Mouse (Mus musculus) kidney, adult 8-10 months (tissue): ENCODE measurements around the gene Gpr39.
"Not testable (repeated sequence)": the region's sequence is repeated elsewhere in the genome, so short reads cannot be mapped to it uniquely, and the experiment has no call there.

Source experiments
- DNase-seq, 2 experiments: peaks; one replicate each; pipeline ENCODE4 v3.0.0; 2022

Gene Gpr39

DNA sequence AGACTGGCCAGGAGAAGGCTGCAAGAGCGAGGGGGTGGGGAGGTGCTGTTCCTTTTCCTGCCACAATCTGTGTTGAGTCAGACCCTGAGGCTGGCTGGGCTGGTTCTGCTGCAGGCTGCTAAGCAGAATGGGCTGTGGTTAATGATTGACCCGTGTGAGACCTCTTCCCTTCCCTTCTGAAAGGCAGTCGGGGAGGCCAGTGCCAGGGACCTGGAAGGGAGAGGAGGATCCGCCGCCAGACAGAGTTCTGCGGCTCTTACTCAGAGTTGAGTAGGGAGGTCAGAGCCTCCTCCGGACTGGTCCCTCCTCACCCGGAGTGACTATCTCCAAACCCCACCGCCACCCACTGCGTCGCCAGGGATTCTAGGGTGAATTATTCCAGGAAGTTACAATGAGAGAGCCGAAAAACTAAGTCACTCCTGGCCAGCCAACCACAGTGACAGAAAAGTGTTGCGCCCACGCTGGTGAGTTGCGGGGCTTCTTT is at the start of gene Gpr39:
Gene Gpr39 (plus strand): TSS at position 206 of the 484 bp plus-strand sequence.
- peak; percentile 82 to 89 for DNase-seq

DNA sequence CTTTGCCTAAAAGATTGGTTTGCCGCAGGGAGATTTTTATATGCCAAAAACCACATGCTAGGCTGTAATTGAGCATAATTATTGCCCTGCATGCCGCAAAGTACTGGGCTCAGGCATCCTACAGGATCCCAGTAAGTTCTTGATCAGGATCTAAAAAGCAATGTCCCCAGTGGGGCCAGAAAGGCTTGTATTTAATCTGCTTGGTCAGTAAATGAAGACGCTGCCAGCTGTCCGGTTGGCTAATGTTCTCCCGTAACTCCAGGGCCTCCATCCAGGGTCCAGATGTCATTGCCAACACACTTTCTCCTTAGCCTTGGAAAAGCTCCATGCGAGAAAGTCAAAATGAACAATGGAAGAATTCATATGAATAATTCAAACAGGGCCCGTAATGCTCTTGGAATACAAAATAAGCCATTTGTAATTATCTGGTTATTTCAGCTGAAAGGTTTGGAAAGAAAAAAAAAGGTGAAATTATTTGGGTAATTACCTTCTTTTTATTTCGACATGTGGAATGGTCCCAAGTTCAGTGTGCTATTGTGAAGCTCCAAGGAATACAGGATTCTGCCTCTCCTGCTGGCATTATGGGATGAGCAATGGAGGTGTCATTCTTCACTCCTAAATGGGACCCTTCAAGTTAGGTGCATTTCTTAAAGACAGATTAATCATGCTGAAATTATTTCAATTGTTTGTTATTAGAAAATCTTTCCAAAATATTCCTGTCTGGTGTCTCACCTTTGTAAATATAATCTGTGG is 37.1 kb upstream of the Gpr39 start:
- DNase-seq = no peak

DNA sequence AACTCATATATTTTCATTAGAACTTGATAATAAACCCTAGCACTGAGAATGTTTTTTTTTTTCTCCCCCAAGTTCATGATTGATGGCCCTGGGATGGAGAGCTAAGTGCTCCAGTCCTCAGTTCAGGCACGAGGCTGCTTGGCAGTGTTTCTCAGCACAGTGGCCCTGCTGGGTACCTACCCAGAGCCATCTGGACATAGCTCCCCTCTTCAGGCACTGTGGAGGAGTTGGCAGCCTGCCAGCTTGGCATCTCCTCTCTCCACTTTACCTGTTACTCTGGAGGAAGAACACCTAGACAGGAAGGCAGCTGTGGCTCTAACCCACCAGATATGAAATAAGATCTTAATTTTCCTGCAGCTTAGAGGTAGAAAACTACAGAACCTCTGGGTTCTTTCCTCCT is 33.2 kb upstream of the Gpr39 start:
- no peak for DNase-seq

DNA sequence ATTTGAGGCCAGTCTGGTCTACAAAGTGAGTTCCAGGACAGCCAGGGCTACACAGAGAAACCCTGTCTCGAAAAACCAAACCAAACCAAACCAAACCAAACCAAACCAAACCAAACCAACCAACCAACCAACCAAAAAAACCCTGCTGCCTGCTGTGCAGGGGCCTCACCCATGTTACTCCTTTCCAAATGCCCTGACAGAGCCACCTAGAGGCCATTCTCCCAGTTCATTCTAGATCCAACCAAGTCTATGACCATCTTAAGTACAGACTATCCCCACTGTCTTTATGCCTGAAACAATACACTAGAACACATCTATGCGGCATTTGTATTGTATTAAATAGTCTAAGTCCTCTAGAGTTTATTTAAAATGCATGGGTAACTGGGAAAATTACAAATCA is 30.0 kb upstream of the Gpr39 start:
- DNase-seq = not testable (repeated sequence)

DNA sequence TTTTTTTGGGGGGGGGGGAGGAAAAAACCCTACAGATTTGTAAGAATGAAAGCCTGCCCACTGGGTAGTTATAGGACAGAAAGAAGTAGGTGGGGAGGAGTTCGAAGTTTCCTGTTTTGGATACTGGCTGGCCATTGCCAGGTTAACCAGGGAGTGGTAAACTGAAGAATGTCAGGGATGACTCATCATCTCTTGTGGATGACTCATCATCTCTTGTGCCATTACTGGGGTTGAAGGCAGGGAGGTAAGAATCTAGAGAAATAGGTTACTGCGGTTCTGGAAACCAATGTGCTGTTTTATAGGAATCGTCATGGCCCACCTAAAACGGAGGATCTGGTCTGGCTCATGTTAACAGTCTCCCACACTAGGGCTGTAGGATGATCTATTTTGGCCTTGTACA is 28.8 kb upstream of the Gpr39 start:
- no peak for DNase-seq

DNA sequence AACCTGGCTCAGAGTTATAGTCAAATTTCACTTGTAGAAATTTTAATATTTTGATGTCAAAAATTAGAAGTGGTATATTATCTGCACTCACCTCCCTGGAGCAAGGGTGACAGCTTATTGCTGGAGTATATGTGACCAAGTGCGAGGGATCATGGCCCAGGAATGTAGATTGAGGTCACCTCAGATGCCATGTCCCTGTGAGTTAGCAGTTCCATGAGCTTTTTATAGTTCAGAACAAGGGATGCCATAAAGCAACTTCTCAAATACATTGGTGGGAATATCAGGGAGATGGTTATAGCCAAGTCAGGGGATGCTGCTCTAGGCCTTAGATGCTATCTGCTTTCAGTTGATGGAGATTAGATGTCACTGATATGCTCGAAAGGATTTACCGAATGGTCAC is 27.7 kb upstream of the Gpr39 start:
- DNase-seq = no peak

DNA sequence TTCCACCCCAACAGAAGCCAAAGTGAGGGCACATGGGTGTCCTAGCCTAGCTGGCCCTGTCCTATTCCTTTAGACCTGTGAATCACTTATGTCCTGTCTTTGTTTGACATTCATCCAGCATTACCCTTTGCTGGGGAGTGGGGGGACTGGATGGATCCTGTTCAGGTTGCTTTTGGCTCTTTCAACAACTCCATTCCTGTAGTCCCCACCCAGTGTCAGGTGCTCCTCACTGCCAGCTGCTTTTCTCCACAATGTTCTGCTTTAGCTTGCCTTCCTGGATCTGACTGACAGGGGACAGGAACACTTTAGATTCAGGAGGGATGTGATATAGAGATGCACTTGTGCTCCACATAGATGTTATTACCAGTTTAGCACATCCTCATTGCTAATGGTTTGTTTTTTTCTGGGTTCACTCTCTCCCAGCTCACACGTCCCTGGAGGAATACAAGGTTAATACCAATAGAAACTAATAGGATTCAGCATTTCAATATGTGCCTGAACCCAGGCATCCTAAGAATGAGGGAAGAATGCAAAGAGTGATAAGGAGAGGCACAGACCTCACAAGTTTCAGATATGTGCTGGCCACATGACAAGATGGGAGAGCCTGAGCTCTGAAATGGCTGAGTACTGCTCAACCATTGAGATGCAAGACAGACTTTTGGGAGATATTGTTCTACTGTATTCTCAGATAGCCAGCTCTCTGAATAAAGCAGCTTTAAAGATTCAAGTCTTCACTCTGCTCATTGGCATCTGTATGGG is 23.8 kb upstream of the Gpr39 start:
- no peak for DNase-seq

DNA sequence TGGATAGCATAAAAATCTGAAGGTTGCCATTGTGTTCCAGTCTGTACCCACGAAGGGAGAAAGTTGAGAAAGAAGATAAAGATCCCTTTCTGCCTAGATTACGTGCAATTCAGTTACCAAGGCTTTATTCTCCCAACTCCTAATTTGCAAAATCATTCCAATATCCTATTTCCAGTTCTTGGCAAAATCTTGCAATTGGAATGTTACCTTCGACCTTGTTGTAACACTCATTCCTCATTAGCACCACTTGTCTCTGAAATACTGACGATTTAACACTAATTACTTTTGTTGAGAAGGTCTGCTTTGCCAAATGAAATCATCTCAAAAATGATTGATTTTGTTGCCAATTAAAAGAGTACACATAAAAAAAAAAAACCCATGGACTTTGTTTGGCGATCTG is 19.4 kb upstream of the Gpr39 start:
- no peak for DNase-seq

DNA sequence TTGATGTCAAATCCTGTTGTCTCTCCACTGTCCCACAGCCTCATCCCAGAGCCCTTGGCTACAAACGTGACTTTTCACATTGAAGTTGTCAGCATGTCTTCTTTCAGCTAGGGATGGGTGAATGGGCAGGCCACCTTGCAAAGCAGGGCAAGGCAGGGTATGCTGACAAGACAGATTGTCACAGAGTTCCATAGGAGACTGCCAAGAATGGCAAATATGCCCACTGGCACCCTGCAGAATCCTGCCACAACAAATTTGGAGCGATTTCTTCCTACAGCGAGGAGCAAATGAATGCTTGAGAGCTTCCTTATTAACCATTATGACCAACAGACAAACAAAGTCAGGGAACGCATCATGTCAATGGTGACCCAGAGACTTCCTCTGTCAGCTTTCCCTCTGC is 16.6 kb upstream of the Gpr39 start:
- no peak for DNase-seq

DNA sequence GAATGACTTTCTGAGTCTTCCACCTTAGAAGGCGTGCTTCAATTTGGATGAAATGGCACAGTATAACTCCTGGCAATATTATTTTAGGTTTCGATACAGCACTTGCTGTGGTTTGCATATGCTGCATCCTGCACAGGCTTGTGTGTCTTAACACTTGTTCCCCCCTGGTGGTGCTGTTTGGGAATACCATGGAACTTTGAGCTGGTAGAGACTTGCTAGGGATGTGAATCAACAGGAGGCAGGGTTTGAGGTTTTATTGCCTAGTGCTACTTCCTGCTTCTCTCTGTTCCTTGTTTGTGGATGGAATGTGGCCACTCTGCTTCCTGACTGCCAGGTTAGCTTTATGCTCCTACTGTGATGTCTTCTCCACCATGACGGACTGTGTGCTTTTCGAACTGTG is 15.9 kb upstream of the Gpr39 start:
- no peak for DNase-seq

DNA sequence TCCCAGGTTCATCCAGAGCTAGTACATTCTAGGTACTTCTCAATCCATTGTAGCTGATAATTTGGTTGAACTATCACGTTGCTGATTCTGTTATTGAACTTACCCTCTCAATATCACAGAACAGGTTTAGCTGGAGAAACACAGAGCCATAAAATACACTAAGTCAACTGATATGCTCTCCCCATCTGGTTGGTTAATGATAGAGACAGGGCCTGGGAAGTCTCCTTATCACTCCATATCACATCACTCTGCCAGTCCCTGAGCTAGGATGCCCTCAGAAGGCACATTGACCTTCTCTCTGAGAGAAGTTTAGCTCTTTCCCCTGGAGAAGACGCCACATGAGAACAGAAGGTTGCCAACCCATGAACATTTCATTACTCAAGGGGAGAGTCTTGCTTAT is 14.7 kb upstream of the Gpr39 start:
- DNase-seq = no peak

DNA sequence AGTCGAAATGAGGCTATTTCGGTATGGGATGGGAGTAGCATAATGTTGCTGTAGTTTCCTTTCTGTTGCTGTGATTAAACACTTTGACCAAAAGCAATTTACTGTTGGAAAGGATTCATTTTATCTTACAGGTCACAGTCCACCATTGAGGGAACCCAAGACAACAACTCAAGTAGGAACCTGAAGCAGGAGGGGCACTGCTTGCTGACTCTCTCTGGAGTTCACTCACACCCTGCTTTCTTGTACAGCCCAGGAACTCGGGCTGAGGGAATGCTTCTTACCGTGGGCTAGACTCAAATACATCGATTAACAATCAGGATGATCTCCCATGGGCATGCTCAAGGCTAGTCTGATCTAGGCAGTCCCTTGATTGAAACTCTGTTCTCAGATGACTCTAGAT is 14.1 kb upstream of the Gpr39 start:
- DNase-seq = no peak

DNA sequence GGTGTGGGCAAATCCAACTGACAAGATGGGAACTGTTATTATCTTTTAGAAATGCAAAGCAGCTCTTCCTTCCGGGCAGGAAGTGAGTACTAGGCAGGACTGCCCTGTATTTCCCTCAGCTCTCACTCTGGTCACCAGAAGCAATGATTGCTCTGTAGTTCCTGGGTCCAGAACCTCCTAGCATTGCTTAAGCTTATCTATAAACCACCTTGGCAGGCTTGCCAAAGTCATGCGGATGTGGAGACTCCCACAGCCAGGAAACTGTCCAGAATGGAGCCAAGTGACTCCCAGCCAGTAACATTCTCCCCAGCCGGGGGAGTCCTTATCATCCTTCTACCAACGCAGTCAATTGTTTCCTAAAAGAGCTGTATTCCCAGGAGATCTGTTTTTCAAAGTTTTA is 13.7 kb upstream of the Gpr39 start:
- peak; percentile 12 to 20 for DNase-seq

DNA sequence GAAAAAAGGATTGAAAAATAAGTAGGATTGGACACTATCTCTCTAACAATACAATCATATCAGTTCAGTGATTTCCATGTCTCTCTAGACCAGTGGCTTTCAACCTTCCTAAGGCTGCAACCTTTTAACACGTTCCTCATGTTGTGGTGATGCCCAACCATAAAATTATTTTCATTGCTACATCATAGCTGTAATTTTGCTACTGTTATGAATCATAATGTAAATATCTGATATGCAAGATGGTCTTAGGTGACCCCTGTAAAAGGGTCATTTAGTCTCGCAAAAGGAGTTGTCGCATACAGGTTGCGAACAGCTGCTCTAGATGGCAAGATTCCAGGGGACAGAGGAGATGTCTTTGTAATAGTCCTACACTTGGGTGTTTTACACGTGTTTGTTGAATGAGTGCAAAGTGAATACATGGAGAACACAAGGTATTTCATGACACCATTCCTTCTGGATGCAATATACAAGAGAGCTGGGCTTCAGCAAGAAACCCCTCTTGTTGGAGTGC is 11.6 kb upstream of the Gpr39 start:
- DNase-seq = no peak

DNA sequence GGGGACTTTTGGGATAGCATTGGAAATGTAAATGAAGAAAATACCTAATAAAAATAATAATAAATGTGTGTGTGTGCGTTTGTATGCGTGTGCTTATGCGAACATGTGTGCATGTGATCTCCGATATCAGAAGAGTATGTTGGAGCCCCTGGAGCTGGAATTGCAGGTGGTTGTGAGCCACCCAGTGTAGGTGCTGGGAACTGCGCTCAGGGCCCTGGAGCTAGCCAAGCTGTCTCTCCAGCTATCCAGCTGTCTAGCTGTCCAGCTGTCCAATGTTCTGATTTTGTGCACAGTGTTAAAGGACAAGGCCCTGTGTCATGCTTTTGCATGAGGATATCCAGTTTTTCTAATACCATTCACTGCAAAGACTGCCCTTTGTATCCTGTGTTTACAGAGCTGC is 7.8 kb upstream of the Gpr39 start:
- DNase-seq = no peak

DNA sequence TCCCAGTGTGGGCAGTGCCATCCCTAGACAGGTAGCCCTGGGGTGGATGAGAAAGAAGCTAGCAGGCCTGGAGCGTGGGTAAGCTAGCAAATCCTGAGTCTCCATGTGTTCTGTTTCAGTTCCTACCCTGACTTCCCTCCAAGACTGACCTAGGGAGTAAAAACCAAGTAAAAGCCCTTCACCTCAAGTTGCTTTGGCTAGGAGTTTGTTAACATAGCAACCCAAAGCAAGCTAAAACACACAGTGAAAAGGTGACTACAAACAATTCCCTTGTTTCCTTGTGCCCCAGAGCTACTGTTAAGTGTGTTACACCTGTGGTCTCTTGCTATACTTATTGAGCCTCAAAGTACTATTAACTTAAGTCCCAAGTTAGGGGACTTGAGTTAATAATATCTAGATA is 1.6 kb upstream of the Gpr39 start:
- DNase-seq = no peak

DNA sequence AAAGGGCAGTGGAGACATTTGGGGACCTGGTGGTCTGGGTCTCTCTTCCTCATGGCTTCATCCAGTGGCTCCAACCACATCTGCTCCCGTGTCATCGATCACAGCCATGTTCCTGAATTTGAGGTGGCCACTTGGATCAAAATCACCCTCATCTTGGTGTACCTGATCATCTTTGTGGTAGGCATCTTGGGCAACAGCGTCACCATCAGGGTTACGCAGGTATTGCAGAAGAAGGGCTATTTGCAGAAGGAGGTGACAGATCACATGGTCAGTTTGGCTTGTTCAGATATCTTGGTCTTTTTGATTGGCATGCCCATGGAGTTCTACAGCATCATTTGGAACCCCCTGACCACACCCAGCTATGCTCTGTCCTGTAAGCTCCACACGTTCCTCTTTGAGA is 491 bp downstream of the Gpr39 start:
- DNase-seq = peak in 1 of 2 experiments; percentile 29

DNA sequence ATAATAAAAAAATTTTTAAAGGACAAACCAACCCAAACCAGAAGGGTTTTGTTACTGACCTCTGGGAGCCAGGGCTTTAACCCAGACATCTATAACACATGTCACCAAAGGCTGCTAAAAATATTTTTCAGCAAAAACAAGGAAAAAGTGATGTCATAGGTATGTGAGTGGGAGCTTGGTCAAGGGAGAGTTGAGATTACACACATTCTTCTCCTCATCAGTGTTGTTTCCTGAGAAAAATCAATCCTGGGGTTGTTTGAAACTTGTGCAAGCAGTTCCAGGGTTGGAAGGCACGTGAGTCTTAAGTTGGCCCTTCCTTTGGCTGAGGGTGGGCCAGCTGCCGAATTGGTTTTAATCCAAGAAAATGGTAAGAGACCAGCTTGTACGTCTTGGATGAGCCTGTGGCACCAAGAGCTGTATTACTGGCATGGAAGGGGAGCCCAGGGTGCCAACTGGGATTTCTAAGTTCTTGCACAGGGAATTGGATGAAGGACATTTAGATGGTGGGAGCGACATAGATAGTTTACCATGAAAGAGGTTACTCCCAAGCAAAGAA is 2.8 kb downstream of the Gpr39 start:
- DNase-seq = no peak

DNA sequence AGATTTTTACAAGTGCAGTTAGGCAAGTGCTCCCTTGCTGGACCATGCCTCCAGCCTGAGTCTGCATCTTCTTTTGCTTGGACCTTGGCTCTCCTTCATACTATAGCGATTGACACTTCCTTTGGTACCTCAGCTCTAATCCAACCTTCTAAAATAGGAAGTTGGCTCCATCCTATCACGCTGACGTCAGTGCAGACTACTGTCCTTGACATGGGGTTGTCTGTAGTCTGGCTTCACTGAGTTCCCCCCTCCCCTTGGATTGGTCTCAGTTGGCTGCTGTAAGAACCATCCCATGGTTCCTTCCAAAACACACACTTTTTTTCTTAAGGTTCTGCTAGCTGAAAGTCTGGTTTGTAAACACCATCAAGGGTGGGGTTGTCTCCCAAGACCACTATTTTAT is 7.6 kb downstream of the Gpr39 start:
- DNase-seq = no peak

DNA sequence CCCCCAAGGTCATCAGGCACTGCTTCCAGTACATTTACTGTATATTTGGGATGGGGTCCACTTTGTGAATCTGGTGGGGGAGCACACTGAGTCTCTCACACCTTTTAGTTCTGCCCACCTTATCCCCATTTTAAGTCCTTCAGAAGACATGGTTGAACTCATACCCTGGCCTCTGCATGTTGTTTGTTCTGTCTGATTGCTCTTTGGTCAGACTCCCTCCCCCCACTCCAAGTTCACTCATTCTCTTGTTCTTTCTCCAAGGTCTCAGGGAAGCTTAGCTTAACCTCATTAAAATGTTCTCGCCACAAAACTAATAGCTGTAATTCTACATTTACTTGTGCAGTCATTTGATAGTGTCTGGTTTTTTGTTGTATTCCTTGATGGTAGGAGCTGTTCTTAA is 8.5 kb downstream of the Gpr39 start:
- DNase-seq = no peak

DNA sequence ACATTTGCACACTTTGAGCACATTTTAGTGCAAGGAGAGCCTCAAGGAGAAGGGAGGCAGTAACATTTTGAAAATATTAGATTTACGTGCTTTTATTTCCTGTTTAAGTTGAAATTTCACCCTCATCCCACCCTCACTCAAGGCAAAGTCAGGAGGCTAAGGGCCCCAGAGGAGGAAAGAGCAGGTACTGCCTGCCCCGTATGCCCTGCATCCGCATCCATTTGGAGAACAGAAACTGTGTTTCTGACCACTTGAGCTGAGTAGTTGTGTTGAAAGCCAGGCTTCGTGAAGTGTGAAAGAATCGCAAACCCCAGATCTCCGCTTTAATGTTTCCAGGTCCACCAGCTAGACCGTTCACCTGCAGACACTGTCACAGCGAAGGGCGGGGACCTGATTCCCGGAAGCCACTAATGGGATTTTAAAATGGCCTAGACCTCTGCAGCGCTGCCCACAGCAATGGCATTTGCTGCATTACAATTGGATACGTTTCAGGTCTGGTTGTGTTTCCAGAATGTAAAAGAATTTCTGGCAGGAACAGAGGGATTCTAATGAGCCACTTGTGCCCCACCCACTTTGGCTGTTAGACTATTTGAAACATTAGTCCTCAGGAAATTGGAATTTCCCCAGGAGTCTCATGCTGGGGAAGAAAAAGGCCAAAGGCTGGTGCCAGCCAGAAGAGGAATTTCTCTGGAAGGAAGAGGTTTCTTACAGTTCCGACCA is 11.1 kb downstream of the Gpr39 start:
- peak; percentile 11 to 53 for DNase-seq

DNA sequence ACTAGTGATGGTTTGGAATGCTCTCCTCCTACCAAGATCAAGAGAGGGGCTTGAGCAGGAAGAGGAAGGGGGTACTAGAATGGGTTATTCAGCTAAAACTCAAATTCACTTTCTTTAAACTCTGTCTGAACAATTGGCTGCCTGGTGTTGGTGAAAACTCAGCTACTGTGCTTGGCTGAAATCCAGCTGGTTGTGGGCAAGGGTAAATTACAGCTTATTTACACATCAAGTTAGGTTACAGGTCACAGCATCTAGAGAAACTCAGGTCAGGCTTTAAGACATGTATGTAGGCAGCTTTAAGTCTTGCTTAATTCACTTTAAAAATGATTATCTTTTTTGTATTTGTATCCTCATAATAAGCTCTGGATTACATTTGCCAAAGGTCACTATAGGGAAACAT is 16.7 kb downstream of the Gpr39 start:
- DNase-seq = no peak

DNA sequence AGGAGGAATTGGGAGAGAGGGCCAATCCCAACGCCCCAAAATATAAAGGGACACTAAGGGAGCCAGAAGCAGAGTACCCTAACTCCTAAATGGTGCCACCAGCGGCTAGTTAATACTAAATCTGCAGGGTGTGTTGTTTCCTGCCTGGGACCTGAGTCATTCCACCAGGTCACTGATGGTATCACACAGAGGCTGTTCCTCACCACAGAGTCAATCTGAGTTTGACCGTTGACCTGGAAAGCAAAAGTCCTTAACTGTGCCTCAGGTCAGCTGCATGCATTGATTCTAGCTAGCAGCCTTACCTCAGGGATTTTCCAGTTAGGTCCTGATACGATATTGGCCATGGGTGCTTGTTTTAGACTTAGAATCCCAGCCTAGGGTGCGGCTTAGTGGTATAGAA is 17.5 kb downstream of the Gpr39 start:
- peak in 1 of 2 experiments; percentile 34 for DNase-seq
